ENCODE assay signal across 22 mouse cellular contexts in genomic region chr6:59028871-59029270, GRCm38 (mm10).
"Had no signal": no experiment of that assay in that cellular context is flagged by ENCODE, and none has a peak within 500 bp of the region (broad histone marks: within the 10 kb centered on the region; RNA-seq: fewer than 3 reads in every experiment).

No protein-coding gene starts in this region.

- DNase-seq: gastrocnemius, adult 2 months; gastrocnemius, postnatal 10 days; gastrocnemius, postnatal 25 days; heart, adult 18-20 months; heart, postnatal 10 days; heart, postnatal 4 days; kidney, adult 18-20 months; kidney, adult 8-10 months; kidney, postnatal 10 days; kidney, postnatal 25 days; kidney, postnatal 4 days; layer of hippocampus, postnatal 36 days; left cerebral cortex, postnatal 4 days had no signal

- H3K27me3 ChIP-seq: heart, embryonic 12.5 days; hindbrain, embryonic 12.5 days; intestine, embryonic 15.5 days; limb, embryonic 13.5 days; limb, embryonic 15.5 days; liver, embryonic 12.5 days had no signal

- ATAC-seq: hindbrain, embryonic 16.5 days; inflammation-experienced regulatory T-cells, adult 6 months; intestine, embryonic 15.5 days; intestine, postnatal 0 days; liver, embryonic 12.5 days had no signal
